Mouse (Mus musculus) spleen, postnatal 4 days (tissue): Measurements from ENCODE around the gene Tuba1c.
A peak's percentile ranks its signal among the peaks of the same experiment; 100 is the strongest.
"Not testable (repeated sequence)": the region's sequence is repeated elsewhere in the genome, so short reads cannot be mapped to it uniquely, and the experiment has no call there.

ENCODE experiments used
- DNase-seq, 2 experiments: peaks; one replicate each; pipeline ENCODE4 v3.0.0; 2022; ENCODE audit warnings: low spot score in 2 of 2

The Tuba1c gene

GRCm38 (mm10) chr15:99030585-99031387 lies 1.1 kb downstream of the Tuba1c start:
- peak; percentile 70 to 83 for DNase-seq

- no peak for DNase-seq
Observed at GRCm38 (mm10) chr15:99031388-99031675, 1.6 kb downstream of the Tuba1c start.

GRCm38 (mm10) chr15:99032041-99032725 lies 2.5 kb downstream of the Tuba1c start:
- DNase-seq, result no peak

GRCm38 (mm10) chr15:99032726-99033250 lies 3.1 kb downstream of the Tuba1c start:
- DNase-seq, result no peak

GRCm38 (mm10) chr15:99033498-99034270 lies 4.0 kb downstream of the Tuba1c start:
- no peak for DNase-seq

GRCm38 (mm10) chr15:99035431-99035830 lies 5.7 kb downstream of the Tuba1c start:
- no peak for DNase-seq

GRCm38 (mm10) chr15:99036249-99036905 lies 6.7 kb downstream of the Tuba1c start:
- DNase-seq, result no peak

GRCm38 (mm10) chr15:99038025-99038424 lies 8.3 kb downstream of the Tuba1c start:
- DNase-seq, result no peak

GRCm38 (mm10) chr15:99038797-99039196 lies 9.1 kb downstream of the Tuba1c start:
- no peak for DNase-seq

- DNase-seq, result no peak
Observed at GRCm38 (mm10) chr15:99039306-99039705, 9.6 kb downstream of the Tuba1c start.

GRCm38 (mm10) chr15:99039996-99040919 lies 10.6 kb downstream of the Tuba1c start:
- DNase-seq, result peak in 1 of 2 experiments; percentile 11

GRCm38 (mm10) chr15:99040920-99041856 lies 11.5 kb downstream of the Tuba1c start:
- peak in 1 of 2 experiments; percentile 10 for DNase-seq

- DNase-seq, result peak in 1 of 2 experiments; percentile 9
Observed at GRCm38 (mm10) chr15:99042334-99042733, 12.6 kb downstream of the Tuba1c start.

GRCm38 (mm10) chr15:99044854-99045253 lies 15.2 kb downstream of the Tuba1c start:
- DNase-seq, result no peak

- not testable (repeated sequence) for DNase-seq
Observed at GRCm38 (mm10) chr15:99045734-99046133, 16.0 kb downstream of the Tuba1c start.

- DNase-seq, result peak in 1 of 2 experiments; percentile 74
Observed at GRCm38 (mm10) chr15:99049473-99050253, 20.0 kb downstream of the Tuba1c start.

GRCm38 (mm10) chr15:99053373-99053772 lies 23.7 kb downstream of the Tuba1c start:
- DNase-seq, result peak in 1 of 2 experiments; percentile 11

- DNase-seq, result peak in 1 of 2 experiments; percentile 11
Observed at GRCm38 (mm10) chr15:99055040-99055439, 25.3 kb downstream of the Tuba1c start, which contains the start of gene Prph. Gene Prph, plus strand, starts transcription at chr15:99055174.
